Mouse (Mus musculus) urinary bladder, postnatal 10 days (tissue): ENCODE data around the gene Syt8.

ENCODE experiments used
- DNase-seq: peaks from one replicate; pipeline ENCODE4 v3.0.0; 2022; ENCODE audit warnings: low spot score

Syt8 gene

DNA sequence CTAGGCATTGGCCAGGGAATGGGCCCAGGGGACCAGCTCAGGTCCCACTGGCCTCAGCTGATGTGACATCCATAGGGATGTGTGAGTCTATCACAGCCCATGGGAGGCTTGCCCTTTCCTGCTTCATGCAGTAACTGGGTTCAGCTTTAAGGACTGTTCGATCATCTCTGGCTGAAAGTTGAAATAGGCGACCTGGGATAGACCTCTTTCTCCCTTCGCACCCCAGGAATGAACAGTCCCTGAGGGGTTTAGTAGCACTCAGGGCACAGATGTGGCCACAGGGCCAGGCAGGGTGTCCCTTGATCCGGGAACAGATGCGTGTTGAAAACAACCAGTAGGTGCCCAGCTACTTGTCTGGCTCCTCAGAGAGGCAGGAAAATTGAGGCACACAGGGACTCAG, 41.6 kb downstream of the Syt8 start:
- DNase-seq: no peak

DNA sequence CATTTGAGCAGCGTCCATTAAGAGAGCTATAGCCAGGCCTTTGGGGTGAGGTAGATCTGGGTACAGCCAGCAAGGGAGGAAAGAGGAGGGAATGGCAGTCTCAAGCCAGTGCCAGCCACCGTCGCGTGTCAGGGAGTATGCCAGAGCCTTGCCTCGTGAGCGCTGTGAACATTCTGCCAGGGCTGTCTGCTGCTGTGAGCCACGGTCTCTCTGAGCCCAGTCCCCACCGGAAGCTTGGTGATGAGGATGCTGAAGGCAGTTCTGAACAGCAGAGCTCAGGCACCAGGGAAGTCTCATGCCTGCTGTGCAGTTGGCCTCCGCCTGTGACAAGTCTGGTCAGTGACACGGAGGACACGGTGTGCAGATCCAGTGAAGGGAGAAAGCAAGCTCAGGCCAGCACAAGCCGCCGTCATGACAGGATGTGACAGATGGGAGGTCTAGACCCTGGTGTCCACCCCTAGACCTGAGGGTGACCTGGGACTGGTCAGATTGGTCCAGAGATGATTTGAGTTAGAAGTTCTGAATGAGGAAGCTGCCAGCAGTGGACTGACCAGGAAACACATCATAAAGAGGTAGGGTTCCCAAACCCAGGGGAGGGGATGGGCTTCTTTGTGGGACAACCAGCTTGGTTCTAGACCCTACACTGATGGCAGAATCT, 42.3 kb downstream of the Syt8 start:
- DNase-seq: no peak

DNA sequence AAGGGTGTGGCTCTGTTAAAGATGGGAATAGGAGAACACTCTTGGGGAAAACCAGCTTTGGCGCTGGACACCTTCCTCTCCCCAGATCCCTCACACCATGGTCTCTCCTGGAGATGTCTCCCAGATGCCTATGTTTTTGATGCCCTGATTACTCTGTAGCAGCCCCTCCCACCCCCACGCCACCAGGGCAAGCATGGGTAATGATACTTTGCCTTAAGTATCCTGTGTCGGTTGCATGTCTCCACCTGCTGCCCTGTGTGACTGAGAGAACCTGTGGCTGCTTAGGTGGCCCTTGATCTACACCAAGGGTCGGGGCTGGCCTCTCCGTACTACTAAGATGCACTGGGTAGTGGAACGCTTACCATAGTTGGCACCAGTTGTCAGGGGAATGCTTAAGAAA, 43.4 kb downstream of the Syt8 start:
- no peak for DNase-seq

DNA sequence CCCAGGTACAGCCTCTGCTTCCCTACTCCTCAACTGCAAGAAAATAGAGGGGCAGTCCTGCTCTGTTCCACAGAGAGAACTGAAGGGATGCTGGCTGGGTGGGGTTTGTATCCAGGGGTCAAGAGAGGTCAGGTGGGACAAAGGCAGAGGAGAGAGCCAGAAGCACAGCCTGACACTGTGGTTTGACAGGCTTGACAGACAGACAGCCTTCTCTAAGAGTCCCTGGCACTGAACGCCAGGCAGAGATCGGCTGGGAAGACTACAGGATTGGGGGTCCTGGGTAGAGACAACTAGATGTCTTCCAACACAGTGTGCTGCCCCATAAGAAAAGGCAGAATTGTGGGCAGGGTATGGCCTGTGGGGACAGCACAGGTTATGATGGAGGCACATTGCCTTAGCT, 43.9 kb downstream of the Syt8 start:
- DNase-seq: no peak

DNA sequence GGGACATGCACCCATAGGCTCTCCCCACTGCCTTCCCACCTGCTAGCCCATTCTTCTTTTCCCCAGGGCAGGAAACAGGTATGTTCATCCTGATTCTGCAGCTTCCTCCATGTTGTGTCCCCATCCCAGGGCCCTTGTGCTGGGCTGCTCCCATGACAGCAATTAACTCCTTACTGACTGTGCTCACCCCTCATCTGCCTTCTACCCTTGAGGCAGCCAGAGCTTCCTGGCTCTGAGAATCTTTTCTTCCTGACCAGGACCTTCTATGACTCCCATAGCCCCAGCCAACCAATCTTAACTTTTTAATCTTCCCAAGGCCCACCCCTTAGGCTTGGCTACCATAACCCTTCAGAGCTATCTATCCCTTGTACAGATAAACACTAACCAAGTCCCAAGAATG, 44.7 kb downstream of the Syt8 start:
- DNase-seq: no peak

DNA sequence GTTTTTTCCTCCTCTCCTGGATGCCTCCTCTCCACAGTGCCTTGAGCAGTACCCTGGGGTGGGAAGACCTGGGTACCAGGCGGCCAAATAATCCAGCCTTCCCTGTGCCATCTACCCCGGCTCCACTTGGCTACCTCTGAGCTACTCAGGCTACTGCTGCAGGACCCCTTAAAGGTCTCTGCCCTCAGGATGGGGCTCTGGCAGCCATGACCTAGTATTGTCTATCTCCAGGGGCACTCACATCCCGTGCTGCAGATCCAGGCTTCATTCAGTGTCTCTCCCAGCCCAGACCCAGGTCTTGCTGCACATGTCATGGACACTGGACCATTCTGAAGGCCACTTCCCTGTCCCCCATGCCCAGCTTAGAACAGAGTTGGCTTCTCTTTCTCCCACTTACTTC, 45.2 kb downstream of the Syt8 start:
- DNase-seq: no peak

DNA sequence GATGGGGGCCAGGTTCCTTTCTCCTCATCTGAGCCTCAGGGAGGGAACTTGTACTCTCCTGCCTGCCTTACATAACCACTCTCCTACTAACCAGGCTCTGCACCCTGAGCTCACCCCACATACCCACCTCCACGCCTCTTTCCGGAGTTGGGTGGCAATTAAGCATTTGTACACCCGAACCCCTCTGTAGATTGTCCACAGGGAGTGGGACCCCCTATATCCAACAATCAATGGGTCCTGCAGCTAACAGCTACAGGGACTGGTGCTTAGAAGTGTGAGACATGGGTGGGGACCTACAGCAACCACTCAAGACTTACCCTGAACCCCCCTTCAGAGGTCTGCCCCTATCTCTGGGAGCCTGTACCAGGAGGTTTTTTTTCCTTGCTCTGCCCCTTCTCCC, 46.0 kb downstream of the Syt8 start:
- no peak for DNase-seq

DNA sequence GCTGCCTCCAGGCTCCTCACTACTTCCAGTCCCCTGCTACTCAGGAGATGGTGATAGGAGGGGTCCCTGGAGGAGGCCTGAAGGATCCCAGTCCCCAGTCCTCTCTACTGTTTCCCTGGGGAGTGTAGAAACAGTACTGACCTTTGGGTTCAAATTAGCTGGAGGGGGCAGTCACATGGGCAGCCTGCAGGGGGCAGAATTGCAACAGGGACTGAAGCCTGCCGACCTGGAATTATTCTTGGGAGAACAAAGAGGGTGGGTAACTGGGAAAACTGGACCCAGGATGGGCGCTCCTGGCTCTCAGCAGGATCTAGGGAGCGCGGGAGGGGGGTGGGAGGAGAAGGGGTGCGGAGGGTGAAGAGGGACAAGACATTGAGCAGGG, 46.5 kb downstream of the Syt8 start:
- no peak for DNase-seq

DNA sequence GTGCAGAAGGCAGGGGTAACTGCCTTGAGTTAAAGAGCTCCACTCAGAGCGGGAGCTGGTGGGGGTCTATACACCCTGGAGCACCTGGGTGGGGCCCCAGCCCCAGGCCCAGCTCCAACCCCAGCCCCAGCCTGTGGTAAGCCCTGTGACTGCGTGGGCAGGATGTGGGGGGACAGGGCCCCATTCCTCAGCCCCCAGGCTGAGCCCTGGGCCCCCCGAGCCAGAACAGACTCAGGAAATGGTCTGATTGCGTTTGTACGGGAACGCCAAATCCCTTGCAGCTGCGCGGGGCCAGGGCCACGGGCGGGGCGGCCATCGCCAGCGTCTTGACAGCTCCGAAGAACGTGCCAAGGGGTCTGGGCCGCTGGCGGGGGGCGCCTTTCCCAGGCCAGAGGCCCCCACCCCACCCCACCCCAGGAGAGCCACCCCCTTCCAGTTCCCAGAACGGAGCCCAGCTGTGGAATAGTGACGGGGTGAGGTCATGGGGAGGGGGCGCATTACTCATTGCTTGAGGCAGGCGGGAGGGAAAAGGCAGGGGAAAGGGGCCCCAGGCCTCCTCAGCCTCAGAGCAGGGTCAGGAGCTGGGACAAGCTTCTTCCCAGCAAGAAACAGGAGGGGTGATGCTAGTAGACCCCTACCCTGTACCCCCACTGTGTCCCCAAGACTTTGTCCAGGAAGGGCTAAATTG, 47.1 kb downstream of the Syt8 start:
- no peak for DNase-seq

DNA sequence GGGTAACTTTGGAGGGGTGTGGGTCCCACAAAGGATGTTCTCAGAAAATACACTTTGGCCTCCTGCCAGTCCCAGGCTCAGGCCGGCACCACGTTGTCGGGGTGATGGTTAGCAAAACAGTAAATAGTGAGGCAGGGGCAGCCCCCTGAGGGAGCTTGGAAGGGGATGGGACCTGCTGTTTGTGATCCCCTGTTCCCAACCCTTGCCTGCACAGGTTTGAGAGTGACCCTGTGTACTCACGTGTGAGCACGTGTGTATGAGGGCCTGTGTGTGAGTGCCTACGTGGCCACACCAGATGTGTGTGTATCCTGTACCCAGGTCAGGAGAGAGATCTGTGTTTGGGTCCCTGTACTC, 47.6 kb downstream of the Syt8 start:
- no peak for DNase-seq

DNA sequence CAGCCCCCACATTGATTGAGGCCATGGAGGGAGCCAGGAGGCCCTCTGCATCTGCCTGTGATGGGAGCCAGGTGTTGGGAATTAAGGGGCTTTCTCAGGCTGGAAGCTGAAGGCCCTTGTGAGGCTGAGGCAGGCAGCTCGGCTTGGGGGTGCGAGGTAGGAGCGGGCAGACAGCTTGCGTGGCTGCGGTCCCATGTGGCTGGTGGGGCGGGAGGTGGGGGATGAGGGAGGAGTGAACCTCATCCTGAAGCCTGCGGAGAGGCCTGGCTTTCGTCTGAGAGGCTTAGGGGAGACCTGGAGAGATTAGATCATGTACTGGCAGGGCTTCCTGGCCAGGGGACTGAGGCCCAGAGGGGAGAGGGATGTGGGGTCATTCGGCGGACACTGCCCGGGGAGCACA, 48.5 kb downstream of the Syt8 start:
- no peak for DNase-seq

DNA sequence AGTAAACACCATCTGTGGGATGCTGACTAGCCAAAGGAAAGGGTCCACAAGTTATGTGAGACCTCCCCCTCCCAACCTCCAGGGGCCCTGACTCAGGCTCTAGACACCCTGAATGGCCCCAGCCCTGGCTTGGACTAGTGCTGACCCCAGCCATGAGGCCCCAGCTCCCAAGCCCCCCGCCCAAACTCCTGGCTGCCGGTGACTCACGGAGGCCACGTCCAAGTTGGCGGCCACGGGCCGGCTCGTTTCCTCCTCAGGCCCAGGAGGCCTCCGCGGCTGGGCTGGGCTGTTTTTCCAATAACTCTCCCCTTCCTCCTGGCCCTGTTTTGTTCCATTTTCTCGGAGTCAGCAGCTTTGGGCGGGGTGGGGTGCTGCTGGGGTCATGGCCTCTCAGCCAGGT, 50.1 kb downstream of the Syt8 start:
- DNase-seq: no peak

DNA sequence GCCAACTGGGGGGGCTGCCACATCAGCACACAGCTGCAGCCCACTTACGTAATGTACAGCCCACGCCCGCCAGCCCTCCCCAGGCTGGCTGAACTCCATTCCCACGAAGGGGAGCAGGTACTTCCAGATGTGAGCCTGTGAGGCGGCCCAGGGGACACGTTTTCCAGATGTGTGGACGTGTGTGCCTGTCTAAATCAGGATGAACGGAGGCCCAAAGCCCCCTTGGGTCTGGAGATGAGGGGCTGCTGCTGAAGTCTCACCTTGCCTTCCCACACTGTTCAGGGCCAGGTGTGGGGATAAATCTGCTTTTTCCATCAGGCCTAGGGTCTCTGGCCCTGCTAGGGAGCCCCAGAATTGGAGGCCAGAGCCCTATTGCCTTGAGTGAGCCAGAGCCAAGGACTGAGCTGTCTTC, 52.1 kb downstream of the Syt8 start:
- DNase-seq: no peak

DNA sequence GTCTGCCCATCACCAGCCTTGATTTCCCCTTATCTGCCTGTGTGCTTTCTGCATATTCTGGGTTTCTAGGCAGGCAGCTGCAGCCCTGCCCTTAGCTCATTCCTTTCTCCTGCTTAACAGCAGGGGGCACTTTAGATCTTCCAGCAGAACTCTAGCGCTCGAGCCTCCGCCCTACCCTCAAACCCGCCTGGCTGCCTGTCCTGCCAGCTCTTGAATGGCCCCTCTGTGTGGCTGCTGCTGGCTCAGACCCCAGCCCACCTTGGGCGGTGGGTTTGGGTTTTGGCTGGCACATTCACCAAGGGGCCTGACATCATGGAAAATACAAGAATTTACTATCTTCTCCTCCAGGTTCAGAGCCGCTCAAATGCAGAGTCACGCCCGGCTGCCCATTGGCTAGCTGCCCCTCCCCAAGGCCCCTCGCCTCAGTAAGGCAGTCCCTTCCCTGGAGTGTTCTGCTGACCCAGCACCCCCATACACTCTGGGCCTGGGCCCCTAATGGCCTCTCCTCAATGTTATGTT, 52.8 kb downstream of the Syt8 start:
- no peak for DNase-seq

DNA sequence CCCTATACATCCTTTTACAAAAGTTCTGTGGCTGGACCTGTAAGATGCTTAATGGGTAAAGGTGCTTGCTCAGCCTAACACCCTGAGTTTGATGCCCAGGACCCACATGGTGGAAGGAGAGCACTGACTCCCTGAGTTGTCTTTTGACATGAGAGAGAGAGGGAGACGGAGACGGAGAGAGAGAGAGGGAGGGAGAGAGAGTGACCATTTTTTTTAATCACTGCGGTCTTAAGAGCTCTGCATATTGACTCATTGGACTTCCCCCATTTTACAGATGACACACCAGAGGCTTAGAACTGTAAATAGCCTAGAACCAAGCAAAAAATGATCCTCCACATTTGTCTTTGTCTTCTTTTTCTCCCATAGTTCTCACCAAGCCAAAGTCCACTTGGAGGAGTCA, 53.4 kb downstream of the Syt8 start:
- DNase-seq: no peak
